Mouse (Mus musculus) ES-Bruce4 (cell line): ENCODE results near the gene Il1rl1. TPM values are rescaled to one million over a fixed set of nuclear protein-coding genes. Genes with fewer than 3 reads are reported as not detected.

Experiments
- H3K27ac ChIP-seq: 2 replicates; pipeline ENCODE4 v1.5.1; 2012; ENCODE audit warnings: low read length, inconsistent platforms; ENCODE audit not compliant: insufficient read depth
- H3K27me3 ChIP-seq: 2 replicates; pipeline ENCODE4 v1.6.1; 2012; ENCODE audit warnings: mild to moderate bottlenecking, low read length, inconsistent platforms; ENCODE audit not compliant: control insufficient read depth, poor library complexity, insufficient read depth, severe bottlenecking
- H3K36me3 ChIP-seq: 2 replicates; pipeline ENCODE4 v1.6.1; 2012; ENCODE audit warnings: inconsistent platforms, mild to moderate bottlenecking, low read length, moderate library complexity; ENCODE audit not compliant: control insufficient read depth, poor library complexity, insufficient read depth, severe bottlenecking
- H3K4me1 ChIP-seq: one replicate; pipeline ENCODE4 v1.8.1; 2011; ENCODE audit warnings: low read length; ENCODE audit not compliant: control insufficient read depth, insufficient read depth
- H3K4me3 ChIP-seq: 2 replicates; pipeline ENCODE4 v1.5.1; 2011; ENCODE audit warnings: low read depth, mild to moderate bottlenecking, low read length
- H3K9ac ChIP-seq: 2 replicates; pipeline ENCODE4 v1.6.1; 2012; ENCODE audit warnings: low read depth, mild to moderate bottlenecking, inconsistent platforms; ENCODE audit not compliant: poor library complexity, severe bottlenecking
- H3K9me3 ChIP-seq: replicated peaks from 2 replicates; pipeline ENCODE4 v1.6.1; 2012; ENCODE audit warnings: mild to moderate bottlenecking, low read length, inconsistent platforms; ENCODE audit not compliant: control insufficient read depth, poor library complexity, insufficient read depth, severe bottlenecking
- CTCF ChIP-seq: IDR thresholded peaks from one replicate; pipeline ENCODE4 v1.8.1; 2011; ENCODE audit warnings: low read depth, low read length
- EP300 ChIP-seq: IDR thresholded peaks from 2 replicates; pipeline ENCODE4 v1.6.1; 2011; ENCODE audit warnings: low read depth, low read length; ENCODE audit not compliant: insufficient read depth
- POLR2A ChIP-seq: IDR thresholded peaks from one replicate; pipeline ENCODE4 v1.8.1; 2011; ENCODE audit warnings: low read length; ENCODE audit not compliant: insufficient read depth
- polyA plus RNA-seq: library from polyadenylated mRNA; stranded (reverse); fragments of >200 nt; gene quantifications from 2 replicates; pipeline ENCODE4 v1.2.4, GENCODE M21; 2011; ENCODE audit warnings: low read depth; ENCODE audit not compliant: missing spikeins, insufficient read depth, insufficient read length

Il1rl1 gene
- polyA plus RNA-seq, 1 experiment = 0.18 TPM

DNA sequence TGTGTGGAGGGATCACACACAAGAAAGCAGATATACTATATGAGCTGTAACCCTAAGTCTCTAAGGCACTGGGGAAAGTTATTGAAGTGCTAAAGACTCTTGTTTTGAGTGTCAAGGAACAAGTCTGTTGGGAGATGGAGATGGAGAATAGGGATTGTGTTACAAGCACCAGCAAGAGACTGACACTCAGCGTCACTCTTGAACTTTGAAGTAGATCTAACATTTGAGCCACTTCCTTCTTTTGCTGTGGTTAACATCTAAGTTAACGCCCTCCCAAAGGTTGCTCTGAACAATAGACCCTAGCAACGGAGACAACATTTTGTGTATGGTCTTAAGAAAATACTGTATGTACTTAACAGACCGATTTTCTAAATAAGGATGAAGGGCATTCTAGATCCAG, 44.3 kb downstream of the Il1rl1 start:
- Histone ChIP-seq H3K4me1 (no peaks in the 10 kb centered on the region), H3K36me3 (no peaks in the 10 kb centered on the region), H3K27ac (no peak overlapping the region), H3K4me3 (no peak overlapping the region), H3K9ac (no peak overlapping the region), H3K9me3 (no peaks in the 10 kb centered on the region), H3K27me3 (no peaks in the 10 kb centered on the region; the same call in 1 of the 2 replicates)
- TF ChIP-seq EP300 = no peak

GRCm38 (mm10) chr1:40474336-40474735, 45.0 kb downstream of the Il1rl1 start:
- no peak overlapping the region for H3K9ac ChIP-seq
- H3K27ac ChIP-seq = no peak overlapping the region
- no peaks in the 10 kb centered on the region for H3K36me3 ChIP-seq
- H3K27me3 ChIP-seq = no peaks in the 10 kb centered on the region; the same call in 1 of the 2 replicates
- H3K4me1 ChIP-seq = no peaks in the 10 kb centered on the region
- H3K9me3 ChIP-seq = no peaks in the 10 kb centered on the region
- TF ChIP-seq EP300 (no peak), CTCF (no peak), POLR2A (no peak)
- no peak overlapping the region for H3K4me3 ChIP-seq

GRCm38 (mm10) chr1:40475697-40476096, 46.3 kb downstream of the Il1rl1 start:
- Histone ChIP-seq H3K36me3 (no peaks in the 10 kb centered on the region), H3K4me1 (no peaks in the 10 kb centered on the region), H3K27ac (no peak overlapping the region), H3K4me3 (no peak overlapping the region), H3K9ac (no peak overlapping the region), H3K9me3 (no peaks in the 10 kb centered on the region), H3K27me3 (no peaks in the 10 kb centered on the region; the same call in 1 of the 2 replicates)
- TF ChIP-seq POLR2A (no peak), CTCF (no peak), EP300 (no peak)

GRCm38 (mm10) chr1:40476756-40477155, 47.4 kb downstream of the Il1rl1 start:
- H3K9ac ChIP-seq = no peak overlapping the region
- no peaks in the 10 kb centered on the region for H3K36me3 ChIP-seq
- no peaks in the 10 kb centered on the region for H3K4me1 ChIP-seq
- no peak for TF ChIP-seq CTCF
- TF ChIP-seq POLR2A = no peak
- no peak for TF ChIP-seq EP300
- H3K27ac ChIP-seq = no peak overlapping the region
- H3K4me3 ChIP-seq = no peak overlapping the region
- no peaks in the 10 kb centered on the region for H3K9me3 ChIP-seq
- no peaks in the 10 kb centered on the region; the same call in 1 of the 2 replicates for H3K27me3 ChIP-seq

DNA sequence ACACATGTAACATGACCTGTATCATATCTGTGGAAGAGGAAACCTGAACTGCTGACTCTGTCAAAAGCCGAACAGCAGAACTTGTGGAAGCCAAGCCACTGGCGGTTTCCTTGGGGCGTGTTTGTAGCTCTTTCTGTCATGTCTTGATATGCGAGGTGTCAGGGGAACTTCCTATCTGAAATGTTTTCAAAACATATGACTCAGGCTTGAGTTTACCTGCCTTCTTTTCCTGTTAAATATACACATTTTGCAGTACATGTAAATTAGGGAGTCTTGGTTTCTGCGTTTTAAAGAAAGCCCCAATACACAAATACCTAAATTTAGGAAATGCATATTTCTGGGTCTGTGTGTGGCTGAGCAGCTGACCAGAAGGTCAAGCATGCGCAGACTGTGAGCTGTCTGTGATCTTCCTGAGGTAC, 50.1 kb downstream of the Il1rl1 start:
- TF ChIP-seq EP300 = no peak
- TF ChIP-seq POLR2A = no peak
- TF ChIP-seq CTCF = no peak
- no peaks in the 10 kb centered on the region for H3K36me3 ChIP-seq
- no peak overlapping the region for H3K9ac ChIP-seq
- no peak overlapping the region for H3K4me3 ChIP-seq
- no peak overlapping the region for H3K27ac ChIP-seq
- no peaks in the 10 kb centered on the region for H3K9me3 ChIP-seq
- no peaks in the 10 kb centered on the region for H3K4me1 ChIP-seq
- H3K27me3 ChIP-seq = no peaks in the 10 kb centered on the region

DNA sequence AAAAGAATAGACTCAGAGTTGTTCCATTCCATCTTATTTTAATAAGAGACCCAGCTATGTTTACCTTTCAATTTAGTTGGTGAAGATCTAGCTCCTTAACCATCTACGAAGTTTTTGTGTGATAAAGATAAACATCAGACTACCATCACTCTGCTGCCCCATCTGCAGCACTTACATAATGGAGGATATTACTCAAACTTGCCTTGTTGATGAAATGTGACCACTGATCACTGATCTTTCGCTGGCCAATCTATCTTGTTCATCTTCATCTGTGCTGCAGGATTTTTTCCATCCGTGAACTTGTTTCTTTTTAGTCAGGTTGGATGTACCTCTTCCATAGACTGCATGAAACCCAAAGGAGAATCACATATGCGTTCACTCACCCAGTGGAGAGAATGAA, 65.2 kb downstream of the Il1rl1 start:
- Histone ChIP-seq H3K9me3 (no peaks in the 10 kb centered on the region), H3K4me3 (no peak overlapping the region), H3K36me3 (no peaks in the 10 kb centered on the region), H3K27me3 (no peaks in the 10 kb centered on the region; the same call in 1 of the 2 replicates), H3K27ac (no peak overlapping the region), H3K9ac (no peak overlapping the region), H3K4me1 (no peaks in the 10 kb centered on the region)
- TF ChIP-seq EP300 (no peak), CTCF (no peak), POLR2A (no peak)
